Mouse (Mus musculus) lung, postnatal 36 days (tissue): ENCODE data around the gene Foxk1.

ENCODE experiments used
- DNase-seq: peaks from one replicate; pipeline ENCODE4 v3.0.0; 2022; ENCODE audit warnings: mixed read lengths

Foxk1 gene

DNA sequence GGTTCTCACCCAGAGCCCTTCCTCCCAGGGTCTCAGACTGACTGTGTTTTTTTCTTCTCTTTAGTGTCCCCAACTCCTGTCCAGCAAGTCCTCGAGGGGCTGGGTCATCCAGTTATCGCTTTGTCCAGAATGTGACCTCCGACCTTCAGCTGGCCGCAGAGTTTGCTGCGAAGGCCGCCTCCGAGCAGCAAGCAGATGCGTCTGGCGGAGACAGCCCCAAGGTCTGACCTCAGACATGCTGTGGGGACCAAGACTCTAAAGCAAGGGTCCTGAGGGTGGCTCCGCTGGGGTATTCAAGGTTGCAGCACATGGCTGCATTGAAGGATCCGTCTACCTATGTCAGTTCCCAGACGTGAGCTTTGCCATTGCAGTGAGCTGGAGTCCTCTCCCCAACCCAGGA lies 47.3 kb downstream of the Foxk1 start:
- no peak for DNase-seq

DNA sequence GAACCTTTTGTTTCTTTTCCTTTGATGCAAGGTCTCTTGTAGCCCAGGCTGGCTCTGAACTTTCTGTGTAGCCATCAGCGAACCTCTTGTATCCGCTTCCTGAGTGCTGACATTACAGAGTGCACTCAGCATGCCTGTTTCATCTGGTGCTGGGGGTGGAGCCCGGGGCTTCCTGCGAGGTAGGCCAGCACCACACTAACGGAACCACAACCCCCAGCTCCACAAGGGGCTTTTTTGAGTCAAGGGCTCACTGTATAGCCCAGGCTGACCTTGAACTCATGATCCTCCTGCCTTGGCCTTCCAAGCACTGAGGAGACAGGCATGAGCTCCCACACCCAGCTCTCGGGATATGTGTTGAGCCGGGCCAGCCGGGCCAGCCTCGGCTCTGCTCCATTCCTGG lies 49.5 kb downstream of the Foxk1 start:
- DNase-seq = no peak

DNA sequence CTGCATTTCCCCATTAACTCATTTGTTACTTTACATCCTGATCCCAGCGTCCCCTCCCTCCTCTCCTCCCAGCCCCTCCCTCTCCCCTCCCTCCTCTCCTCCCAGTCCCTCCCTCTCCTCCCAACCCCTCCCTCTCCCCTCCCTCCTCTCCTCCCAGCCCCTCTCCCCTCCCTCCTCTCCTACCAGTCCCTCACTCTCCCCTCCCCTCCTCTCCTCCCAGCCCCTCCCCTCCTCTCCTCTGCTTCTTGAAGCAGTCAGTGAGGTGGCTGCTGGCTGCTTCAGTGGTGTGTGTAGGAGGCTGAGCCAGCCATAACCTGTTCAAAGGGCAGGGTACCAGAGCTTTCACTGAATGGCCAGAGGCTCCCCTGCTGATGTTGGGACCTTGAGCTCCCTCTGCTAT lies 50.5 kb downstream of the Foxk1 start:
- no peak for DNase-seq

DNA sequence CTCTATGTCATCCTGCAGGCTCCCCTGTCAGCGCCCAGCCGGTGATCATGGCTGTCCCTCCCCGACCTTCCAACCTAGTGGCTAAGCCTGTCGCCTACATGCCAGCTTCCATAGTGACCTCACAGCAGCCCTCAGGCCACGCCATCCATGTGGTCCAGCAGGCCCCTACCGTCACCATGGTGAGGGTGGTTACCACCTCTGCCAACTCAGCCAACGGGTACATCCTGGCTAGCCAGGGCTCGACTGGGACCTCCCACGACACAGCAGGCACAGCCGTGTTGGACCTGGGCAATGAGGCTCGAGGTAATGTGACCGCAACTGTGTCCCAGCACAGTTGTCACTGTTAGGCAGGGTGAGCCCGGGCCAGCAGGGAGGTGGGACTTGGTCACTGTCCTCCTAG lies 52.4 kb downstream of the Foxk1 start:
- DNase-seq = no peak

DNA sequence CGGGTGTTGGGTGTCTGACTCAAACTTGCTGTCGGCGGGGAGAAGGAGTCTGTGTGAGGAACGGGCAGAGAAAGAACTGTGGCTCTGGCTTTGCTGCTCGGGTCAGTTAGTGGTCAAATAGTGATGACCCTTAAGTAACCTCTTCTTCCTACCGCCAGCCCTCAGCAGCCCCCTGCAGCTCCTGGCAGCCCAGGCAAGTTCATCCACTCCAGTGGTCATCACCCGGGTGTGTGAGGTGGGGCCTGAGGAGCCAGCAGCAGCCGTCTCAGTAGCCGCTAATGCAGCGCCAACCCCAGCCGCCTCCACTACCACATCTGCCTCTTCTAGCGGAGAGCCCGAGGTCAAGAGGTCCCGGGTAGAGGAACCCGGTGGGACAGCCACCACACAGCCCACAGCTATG lies 55.0 kb downstream of the Foxk1 start:
- no peak for DNase-seq

DNA sequence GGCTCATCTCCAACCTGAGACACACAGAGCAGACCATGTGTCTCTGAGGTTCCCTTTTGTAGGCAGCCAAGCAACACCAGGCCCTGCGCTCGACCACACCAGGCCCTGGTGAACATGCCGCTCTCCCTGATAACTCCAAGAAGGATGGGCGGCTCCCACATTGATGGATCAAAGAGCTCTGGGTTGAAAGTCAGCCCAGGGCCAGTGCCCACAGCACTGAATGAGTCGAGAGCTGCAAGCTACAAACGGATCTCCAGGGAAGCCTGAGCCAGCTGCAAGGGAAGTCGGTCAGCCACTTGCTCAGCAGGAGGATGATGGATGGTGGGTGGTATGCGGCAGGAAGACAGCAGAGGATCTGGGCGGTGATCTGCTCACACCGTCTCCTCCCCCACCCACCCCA lies 56.0 kb downstream of the Foxk1 start:
- DNase-seq = no peak

DNA sequence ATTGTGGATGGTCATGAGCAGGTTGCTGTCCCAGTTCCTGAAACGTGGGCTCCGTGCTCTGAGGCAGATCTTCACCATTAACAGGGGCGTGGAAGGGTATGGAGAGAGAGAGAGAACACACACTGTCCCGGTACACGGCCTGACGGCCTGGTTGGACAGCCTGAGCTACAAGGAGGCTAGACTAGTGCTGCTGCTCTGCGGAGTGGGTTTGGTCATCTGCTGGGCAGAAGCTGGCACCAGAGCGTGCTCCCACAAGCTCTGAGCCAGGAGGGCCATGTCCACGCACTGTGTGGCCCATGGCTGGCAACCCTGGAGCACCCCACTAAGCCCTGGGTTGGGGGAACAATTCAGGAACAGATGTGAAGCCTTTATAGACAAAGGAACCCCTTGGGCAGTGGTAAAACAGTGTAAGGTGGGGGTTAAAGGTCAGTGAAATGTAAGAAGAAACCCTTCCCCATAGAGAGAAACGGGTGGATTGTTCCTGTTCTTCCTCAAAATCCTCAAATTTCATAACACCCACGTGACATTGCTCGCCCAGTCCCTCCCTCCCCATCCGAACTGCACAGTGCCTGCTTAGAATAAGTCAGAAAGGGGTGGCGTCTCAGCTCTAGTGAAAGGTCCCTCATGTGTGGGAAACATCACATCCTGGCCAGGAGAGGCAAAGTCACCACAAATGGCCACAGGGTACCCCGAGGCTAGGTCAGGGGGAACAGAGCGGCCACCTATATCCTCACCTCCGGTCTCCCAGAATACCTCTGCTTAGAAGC lies 57.7 kb downstream of the Foxk1 start:
- peak; percentile 64 for DNase-seq

DNA sequence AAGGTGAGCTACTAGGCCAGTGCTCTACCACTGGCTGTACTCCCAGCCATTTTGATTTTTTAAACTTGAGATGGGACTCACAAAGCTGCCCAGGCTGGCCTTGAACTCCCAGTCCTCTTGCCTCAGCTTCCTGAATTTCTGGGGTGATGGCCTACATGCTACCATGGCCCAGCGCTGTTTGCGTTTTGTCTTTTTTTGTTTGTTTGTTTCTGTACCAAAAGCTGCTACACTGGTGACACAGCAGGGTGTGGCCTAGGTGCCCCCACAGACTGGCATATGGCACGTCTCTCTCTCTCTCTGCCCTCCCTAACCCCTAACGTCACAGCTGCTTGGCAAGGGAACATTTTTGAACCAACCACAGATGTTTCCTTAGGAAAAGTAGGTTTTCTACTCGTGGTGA lies 58.5 kb downstream of the Foxk1 start:
- DNase-seq = no peak

DNA sequence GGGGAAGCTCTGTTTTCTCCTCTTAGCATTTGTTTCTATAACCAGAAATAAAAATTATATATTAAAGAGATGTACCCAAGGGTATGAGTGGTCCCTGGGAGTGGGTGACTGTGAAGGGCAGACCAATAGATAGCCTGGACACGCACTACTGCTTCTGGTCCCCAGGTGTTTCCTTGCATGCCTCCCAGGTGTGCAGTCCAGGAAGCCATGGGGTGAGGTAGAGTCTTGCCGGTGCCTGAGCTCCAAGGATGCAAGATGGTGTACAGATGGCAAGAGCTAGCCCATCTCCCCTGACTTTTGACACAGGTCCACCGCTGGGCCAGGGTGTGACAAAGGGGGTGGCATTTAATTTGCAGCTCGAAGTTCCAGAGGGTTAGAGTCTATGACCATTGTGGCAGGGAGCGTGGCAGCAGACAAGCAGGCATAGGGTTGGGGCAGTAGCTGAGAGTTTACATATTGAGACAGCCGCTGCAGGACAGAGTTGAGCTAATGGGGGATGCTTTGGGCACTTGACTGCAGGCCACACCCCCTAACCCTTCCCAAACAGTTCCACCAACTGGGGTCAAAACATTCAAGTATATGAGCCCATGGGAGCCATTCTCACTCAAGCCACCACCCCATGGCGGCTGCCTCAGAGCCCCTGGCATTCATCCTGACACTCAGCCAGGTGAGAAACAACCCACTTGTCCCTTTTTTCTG lies 60.8 kb downstream of the Foxk1 start:
- no peak for DNase-seq

DNA sequence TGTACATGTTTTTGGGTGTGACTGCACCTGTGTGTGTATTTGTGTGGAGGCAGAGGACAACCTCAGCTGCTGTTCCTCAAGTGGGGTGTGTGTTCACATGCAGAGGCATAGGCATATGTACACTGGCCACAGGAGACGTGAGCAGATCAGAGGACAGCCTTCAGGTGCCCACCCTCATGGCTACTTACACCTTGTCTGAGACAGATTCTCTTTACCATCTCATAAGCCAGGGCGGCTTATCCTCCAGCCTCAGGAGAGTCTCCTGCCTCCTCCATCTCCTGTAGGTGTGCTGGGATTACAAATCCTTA lies 61.3 kb downstream of the Foxk1 start:
- DNase-seq = no peak

DNA sequence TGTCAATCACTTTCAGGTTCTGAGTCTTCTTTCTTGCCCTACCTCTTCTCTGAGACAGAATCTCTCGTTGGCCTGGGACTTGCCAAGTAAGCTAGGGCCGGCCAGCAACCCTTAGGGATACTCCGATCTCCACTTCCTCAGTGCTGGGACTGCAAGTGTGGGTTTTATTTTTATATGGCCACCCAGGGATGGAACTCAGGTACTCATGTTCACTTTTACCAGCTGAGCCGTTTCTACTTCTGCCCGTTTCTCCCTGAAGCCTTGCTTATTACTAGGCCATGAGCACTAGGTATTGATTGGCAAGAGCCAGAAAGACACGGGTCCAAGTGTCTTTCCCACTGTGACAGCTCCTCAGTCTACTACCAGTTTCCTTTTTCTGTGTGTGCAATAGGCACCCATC lies 61.7 kb downstream of the Foxk1 start:
- DNase-seq = no peak

DNA sequence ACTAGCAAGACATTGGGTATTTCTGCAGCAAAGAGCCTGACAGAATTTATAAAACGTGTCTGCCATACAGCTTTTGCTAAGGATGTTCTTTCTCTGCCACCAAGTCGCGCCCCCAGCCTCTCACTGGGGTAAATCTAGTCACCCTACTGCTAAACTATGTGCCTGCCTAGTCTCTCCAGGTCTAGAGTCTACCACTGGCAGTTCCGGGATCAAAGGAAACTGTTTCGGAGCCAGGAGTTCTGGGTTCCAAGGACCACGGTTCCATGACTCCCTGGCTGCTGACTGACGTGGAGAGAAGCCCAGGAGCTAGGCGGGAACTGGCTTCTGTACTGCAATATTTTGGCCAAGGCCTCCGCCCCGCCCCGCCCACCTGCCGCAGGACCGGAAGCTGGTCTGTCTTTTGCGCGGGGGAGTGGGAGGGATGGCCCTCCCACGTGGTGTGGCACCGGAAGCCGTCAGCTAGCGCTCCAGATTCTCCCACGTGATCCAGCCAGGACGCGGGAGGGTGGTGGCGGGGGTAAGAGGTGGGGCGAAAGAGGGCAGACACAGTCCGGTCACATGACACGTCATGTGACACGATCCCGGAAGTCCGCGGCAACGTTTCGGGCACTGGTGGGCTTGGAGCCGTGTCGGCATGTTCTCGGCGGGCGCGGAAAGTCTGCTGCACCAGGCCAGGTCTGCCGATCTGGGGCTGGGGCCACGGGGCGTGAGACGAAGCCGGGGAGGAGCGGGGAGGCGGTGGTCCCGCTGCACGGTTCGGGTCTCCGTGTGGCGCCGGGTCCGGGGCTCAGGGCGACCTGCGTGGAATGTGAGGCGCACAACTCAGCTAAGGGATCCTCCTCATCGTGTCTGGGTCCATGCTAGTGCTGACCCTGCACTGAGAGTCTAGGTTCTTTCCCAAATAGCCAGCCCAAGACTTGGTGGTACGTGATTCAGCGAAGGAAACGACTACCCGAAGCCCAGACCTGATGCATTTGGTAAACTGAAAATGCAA lies 62.5 kb downstream of the Foxk1 start, which contains the start of gene Ap5z1:
Gene Ap5z1, plus strand, starts transcription at position 484 of the 994 bp plus-strand sequence.
- DNase-seq = peak; percentile 96

DNA sequence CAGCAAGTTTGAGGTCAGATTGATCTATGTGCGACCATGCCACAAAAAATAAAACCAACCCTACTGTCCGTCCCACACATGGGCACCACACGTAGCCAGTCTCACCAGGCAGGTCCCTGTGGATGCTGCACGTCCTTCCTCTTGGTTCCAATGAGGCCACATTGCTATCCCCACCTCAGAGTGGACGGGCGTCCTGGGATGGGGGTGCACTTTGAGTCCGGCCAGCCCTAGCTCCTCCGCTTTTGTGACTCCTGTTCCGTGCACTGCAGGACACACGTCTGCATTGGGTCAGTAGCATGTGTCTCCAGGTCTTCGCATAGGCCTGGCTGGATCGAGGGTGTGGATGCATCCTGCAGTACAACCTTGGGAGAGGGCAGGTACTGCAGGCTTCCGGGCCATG lies 67.1 kb downstream of the Foxk1 start:
- no peak for DNase-seq

DNA sequence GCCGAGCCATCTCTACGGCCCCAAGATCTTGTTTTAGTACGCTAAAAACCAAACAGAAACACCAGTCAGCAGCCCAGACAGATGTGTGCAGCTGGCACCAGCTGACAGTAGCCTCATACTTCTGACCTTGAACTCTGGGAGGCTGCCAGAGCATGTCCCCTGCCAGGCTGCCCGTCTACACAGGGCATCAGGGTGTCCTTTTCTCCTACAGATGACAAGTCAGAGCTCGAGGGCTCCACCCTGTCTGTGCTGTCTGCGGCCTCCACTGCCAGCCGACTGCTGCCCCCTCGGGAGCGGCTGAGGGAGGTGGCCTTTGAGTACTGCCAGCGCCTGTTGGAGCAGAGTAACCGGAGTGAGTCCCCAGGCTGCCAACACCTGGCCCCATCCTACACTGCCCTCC lies 68.5 kb downstream of the Foxk1 start:
- no peak for DNase-seq

DNA sequence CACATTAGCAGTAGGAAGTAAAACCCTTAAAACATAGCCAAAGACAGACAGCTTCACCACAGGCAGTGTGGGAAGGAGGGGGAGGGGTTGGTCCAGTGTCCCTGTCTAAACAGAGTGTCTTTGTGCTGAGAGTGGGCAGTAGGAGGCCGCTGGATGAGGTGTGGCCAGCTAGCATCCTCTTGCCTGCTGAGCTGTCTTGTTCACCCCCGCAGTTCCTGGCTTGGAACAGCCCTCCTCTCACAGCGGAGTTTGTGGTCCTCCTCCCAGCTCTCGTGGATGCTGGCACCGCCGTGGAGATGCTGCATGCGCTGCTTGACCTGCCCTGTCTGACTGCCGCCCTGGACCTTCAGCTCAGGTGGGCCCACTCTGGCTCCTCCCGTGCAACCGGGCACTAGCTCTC lies 72.4 kb downstream of the Foxk1 start:
- no peak for DNase-seq

DNA sequence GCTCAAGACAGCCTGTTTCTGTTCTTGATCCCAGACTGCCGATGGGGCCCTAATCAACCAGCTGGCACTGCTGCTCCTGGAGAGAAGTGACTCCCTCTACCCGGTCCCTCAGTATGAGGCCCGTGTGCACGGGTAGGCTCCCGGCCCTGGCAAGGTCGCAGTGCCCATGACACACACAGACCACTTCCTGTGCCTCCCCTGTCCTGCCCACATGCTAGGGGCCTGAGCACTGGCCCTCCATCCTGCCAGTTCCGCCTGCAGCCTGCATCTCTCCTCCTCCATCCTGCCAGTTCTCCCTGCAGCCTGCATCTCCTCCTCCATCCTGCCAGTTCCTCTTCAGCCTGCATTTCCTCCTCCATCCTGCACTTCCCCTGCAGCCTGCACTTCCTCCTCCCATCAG lies 74.4 kb downstream of the Foxk1 start:
- DNase-seq = no peak

DNA sequence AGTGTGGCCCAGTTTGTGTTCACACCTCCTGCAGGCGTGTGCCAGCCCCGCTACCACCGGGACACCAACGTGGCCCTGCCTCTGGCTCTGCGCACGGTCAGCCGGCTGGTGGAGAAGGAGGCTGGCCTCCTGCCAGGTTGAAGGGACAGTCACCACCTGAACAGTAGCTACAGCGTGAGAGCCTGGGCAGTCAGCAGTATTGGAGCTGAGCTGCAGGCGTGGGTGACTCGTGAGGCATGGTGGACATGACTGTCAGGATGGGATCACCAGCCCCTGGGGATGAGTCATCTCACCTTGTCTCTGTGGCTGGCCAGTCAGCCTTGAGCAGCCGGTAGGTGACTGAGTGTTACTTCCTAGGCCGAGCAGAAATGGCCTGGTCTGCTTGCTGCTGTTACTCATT lies 76.0 kb downstream of the Foxk1 start:
- DNase-seq = no peak

DNA sequence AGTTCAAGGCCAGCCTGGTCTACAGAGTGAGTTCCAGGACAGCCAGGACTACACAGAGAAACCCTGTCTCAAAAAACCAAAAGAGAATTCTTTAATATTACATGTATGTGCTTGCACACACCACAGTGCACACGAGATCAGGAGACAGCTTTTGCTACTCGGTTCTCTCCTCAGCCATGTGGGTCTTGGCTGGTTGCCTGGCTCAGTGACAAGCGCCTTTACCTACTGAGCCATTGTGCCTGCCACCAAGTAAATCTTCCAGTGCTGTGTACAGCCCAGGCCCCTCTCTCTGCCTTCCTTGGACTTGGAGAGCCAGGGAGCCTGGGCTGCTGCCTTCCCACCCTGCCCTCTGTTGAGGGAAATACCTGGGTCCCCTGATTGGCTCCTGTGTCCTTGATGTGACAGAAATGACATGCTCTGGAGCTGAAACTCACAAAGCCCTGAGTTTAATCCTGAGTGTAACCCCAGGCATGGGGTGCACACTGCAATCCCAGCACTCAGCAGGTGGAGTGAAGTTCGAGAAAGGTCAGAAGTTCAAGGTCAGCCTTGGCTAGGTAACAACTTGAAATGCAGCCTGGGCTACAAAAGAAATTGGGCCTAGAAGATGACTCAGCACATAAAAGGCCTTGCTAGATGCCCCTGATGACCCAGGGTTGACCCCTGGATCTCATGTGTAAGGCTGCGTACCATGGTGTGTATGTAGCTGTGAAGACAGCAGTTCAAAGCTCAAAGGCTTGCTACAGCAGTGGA lies 76.7 kb downstream of the Foxk1 start:
- DNase-seq = no peak

DNA sequence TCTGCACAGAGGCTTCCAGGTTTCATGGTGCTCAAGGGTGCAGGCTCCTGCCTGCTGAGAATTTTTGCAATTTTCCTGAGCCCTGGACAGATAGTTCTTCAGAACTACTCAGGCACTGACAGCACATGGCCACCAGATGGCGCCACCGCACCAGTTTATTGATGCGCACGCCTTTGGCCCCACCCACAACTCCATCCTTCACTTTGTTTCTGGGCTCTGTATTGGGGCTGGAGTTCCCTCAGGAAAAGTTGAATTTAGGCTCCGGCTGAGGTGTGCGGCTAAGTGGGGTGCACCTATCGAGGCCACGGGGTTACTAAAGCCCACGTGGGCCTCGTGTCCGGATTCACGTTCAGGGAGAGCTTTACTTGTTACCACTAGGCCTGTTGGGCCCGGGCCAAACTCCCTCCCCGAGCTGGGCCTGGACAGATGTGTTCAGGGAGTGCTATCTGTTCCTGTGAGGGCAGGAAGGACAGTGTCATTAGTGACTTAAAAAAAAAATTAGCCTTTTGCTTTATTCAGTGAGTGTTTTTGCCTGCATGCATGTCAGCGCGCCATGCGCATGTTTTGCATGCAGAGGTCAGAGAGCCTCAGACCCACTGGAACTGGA lies 77.6 kb downstream of the Foxk1 start:
- peak; percentile 88 for DNase-seq

DNA sequence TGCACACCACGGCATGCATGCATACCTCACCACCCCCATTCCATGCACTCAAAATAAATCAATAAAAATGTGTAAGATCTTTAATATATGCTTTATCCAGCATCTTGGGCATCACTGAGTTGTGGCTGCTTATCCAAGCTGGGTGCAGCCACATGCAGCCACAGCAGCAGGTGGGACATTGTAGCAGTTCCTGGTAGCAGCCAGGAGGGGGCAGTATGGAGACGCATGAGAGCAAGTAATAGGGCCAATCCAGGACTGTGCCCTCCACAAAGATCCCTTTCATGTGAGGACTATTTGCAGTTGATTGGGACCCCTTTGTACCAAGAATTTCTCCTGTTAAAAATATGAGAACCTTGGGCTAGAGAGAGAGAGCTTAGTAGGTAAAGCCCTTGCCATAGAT lies 81.2 kb downstream of the Foxk1 start:
- DNase-seq = peak; percentile 49

DNA sequence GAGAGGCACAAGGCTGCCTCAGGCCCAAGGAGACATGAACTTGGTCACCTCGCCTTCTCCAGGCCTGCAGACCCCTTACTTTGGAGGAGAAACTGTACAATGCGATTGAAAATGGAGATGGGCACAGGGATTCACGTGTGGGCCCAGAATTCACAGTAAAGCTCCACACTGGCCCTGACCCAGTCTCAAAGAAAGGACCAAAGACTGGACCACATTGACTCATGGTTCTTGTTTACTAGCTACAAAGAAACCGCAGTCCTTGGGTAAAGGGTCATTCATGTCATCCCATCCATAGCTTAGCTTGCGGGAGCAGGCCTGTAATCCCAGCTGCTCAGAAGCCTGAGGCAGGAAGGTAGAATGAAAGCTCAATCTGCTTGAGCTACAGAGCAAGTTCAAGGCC lies 82.3 kb downstream of the Foxk1 start:
- no peak for DNase-seq

DNA sequence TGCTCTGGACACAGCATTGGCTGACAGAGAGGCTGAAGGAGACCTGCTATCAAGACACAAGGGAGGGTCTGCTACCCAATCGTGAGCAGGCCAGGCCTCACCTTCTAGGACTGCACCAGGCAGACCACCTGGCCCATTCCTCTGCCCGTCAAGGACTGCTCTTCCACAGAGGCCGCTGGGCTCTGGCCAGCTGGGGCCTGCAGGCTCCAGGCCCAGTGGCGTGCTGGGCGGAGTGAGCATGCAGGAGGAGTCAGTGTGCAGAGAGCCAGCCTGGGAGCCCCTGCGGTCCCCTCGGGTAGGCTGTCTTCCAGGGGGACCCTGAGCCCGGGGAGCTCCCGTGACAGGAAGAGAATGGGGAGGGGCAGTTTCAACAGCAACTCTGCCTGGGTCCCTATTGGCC lies 85.4 kb downstream of the Foxk1 start:
- DNase-seq = no peak
